Mouse (Mus musculus): Measurements from ENCODE around the gene Gm16253. TPM values are rescaled to one million over a fixed set of nuclear protein-coding genes. Genes with fewer than 3 reads are reported as not detected.

Gm16253 gene
- polyA plus RNA-seq, 2 experiments: 0.19 to 0.37 TPM

GRCm38 (mm10) chr3:96569506-96569905 lies 7.3 kb upstream of the Gm16253 start:
- Histone ChIP-seq H3K4me2 (replicated peaks; ENCODE audit: low read depth, low read length, severe bottlenecking) (no peak overlapping the region), H3K9me3 (ENCODE audit: control insufficient read depth, low read length) (no peaks in the 10 kb centered on the region), H3K9ac (ENCODE audit: low read depth, low read length, severe bottlenecking) (no peak overlapping the region), H3K27me3 (ENCODE audit: control insufficient read depth, insufficient read depth, low read length) (no peaks in the 10 kb centered on the region), H3K4me1 (ENCODE audit: control insufficient read depth, insufficient read depth, low read length) (peaks cover 2% of the 10 kb centered on the region), H3K36me3 (ENCODE audit: control insufficient read depth, insufficient read depth, low read length) (no peaks in the 10 kb centered on the region), H3K4me3 (replicated peaks; ENCODE audit: low read length) (no peak overlapping the region), H3K27ac (replicated peaks; ENCODE audit: low read depth, low read length) (no peak overlapping the region)
- no peak for TF ChIP-seq POLR2A (IDR thresholded peaks at IDR 0.05; ENCODE audit: borderline replicate concordance, extremely low read depth, insufficient read depth, insufficient read length)
- no peak for ATAC-seq (ENCODE audit: low FRiP score, low read depth)
- WGBS: 88% methylated on average over 13 of the region's 13 CpGs
- no peak for DNase-seq (ENCODE audit: low spot score)

GRCm38 (mm10) chr3:96569966-96570605 lies 6.7 kb upstream of the Gm16253 start:
- no peaks in the 10 kb centered on the region; the same call in 1 of the 2 replicates for H3K4me1 ChIP-seq (ENCODE audit: control insufficient read depth, insufficient read depth, low read length)
- H3K36me3 ChIP-seq (ENCODE audit: control insufficient read depth, insufficient read depth, low read length): no peaks in the 10 kb centered on the region
- H3K27me3 ChIP-seq (ENCODE audit: control insufficient read depth, insufficient read depth, low read length): no peaks in the 10 kb centered on the region
- whole genome bisulfite sequencing: 89% methylated on average over 11 of the region's 11 CpGs
- no peak overlapping the region for H3K4me2 ChIP-seq (replicated peaks; ENCODE audit: low read depth, low read length, severe bottlenecking)
- no peak overlapping the region for H3K9ac ChIP-seq (ENCODE audit: low read depth, low read length, severe bottlenecking)
- ATAC-seq (ENCODE audit: low FRiP score, low read depth): no peak
- H3K4me3 ChIP-seq (replicated peaks; ENCODE audit: low read length): no peak overlapping the region
- no peak for DNase-seq (ENCODE audit: low spot score)
- H3K9me3 ChIP-seq (ENCODE audit: control insufficient read depth, low read length): no peaks in the 10 kb centered on the region
- H3K27ac ChIP-seq (replicated peaks; ENCODE audit: low read depth, low read length): no peak overlapping the region
- TF ChIP-seq POLR2A (IDR thresholded peaks at IDR 0.05; ENCODE audit: borderline replicate concordance, extremely low read depth, insufficient read depth, insufficient read length): no peak

GRCm38 (mm10) chr3:96570643-96571042 lies 6.1 kb upstream of the Gm16253 start:
- Histone ChIP-seq H3K4me3 (replicated peaks; ENCODE audit: low read length) (no peak overlapping the region), H3K4me1 (ENCODE audit: control insufficient read depth, insufficient read depth, low read length) (no peaks in the 10 kb centered on the region; the same call in 1 of the 2 replicates), H3K4me2 (replicated peaks; ENCODE audit: low read depth, low read length, severe bottlenecking) (no peak overlapping the region), H3K36me3 (ENCODE audit: control insufficient read depth, insufficient read depth, low read length) (no peaks in the 10 kb centered on the region), H3K9me3 (ENCODE audit: control insufficient read depth, low read length) (no peaks in the 10 kb centered on the region), H3K27ac (replicated peaks; ENCODE audit: low read depth, low read length) (no peak overlapping the region), H3K27me3 (ENCODE audit: control insufficient read depth, insufficient read depth, low read length) (no peaks in the 10 kb centered on the region), H3K9ac (ENCODE audit: low read depth, low read length, severe bottlenecking) (no peak overlapping the region)
- TF ChIP-seq POLR2A (IDR thresholded peaks at IDR 0.05; ENCODE audit: borderline replicate concordance, extremely low read depth, insufficient read depth, insufficient read length): no peak
- no peak for DNase-seq (ENCODE audit: low spot score)
- no peak for ATAC-seq (ENCODE audit: low FRiP score, low read depth)
- WGBS: 75% methylated on average over 7 of the region's 7 CpGs

GRCm38 (mm10) chr3:96571336-96571735 lies 5.4 kb upstream of the Gm16253 start:
- H3K9ac ChIP-seq (ENCODE audit: low read depth, low read length, severe bottlenecking): no peak overlapping the region
- peaks cover 1% of the 10 kb centered on the region for H3K4me1 ChIP-seq (ENCODE audit: control insufficient read depth, insufficient read depth, low read length)
- H3K27ac ChIP-seq (replicated peaks; ENCODE audit: low read depth, low read length): no peak overlapping the region
- H3K9me3 ChIP-seq (ENCODE audit: control insufficient read depth, low read length): no peaks in the 10 kb centered on the region
- no peak for TF ChIP-seq POLR2A (IDR thresholded peaks at IDR 0.05; ENCODE audit: borderline replicate concordance, extremely low read depth, insufficient read depth, insufficient read length)
- H3K4me3 ChIP-seq (replicated peaks; ENCODE audit: low read length): no peak overlapping the region
- no peak overlapping the region for H3K4me2 ChIP-seq (replicated peaks; ENCODE audit: low read depth, low read length, severe bottlenecking)
- WGBS: 82% methylated on average over 2 of the region's 2 CpGs
- H3K27me3 ChIP-seq (ENCODE audit: control insufficient read depth, insufficient read depth, low read length): no peaks in the 10 kb centered on the region
- ATAC-seq (ENCODE audit: low FRiP score, low read depth): no peak
- no peaks in the 10 kb centered on the region for H3K36me3 ChIP-seq (ENCODE audit: control insufficient read depth, insufficient read depth, low read length)
- no peak for DNase-seq (ENCODE audit: low spot score)

GRCm38 (mm10) chr3:96571896-96572698 lies 4.7 kb upstream of the Gm16253 start:
- TF ChIP-seq POLR2A (IDR thresholded peaks at IDR 0.05; ENCODE audit: borderline replicate concordance, extremely low read depth, insufficient read depth, insufficient read length): no peak
- DNase-seq (ENCODE audit: low spot score): no peak
- no peak overlapping the region for H3K4me3 ChIP-seq (replicated peaks; ENCODE audit: low read length)
- no peak overlapping the region for H3K4me2 ChIP-seq (replicated peaks; ENCODE audit: low read depth, low read length, severe bottlenecking)
- H3K9me3 ChIP-seq (ENCODE audit: control insufficient read depth, low read length): no peaks in the 10 kb centered on the region
- H3K36me3 ChIP-seq (ENCODE audit: control insufficient read depth, insufficient read depth, low read length): no peaks in the 10 kb centered on the region
- no peak overlapping the region for H3K9ac ChIP-seq (ENCODE audit: low read depth, low read length, severe bottlenecking)
- ATAC-seq (ENCODE audit: low FRiP score, low read depth): no peak
- H3K27ac ChIP-seq (replicated peaks; ENCODE audit: low read depth, low read length): no peak overlapping the region
- WGBS: 84% methylated on average over 16 of the region's 16 CpGs
- H3K4me1 ChIP-seq (ENCODE audit: control insufficient read depth, insufficient read depth, low read length): peaks cover 9% of the 10 kb centered on the region
- H3K27me3 ChIP-seq (ENCODE audit: control insufficient read depth, insufficient read depth, low read length): no peaks in the 10 kb centered on the region
